Mouse (Mus musculus) heart, embryonic 10.5 days (tissue): Measurements from ENCODE around the gene Dppa1. TPM values are rescaled to one million over a fixed set of nuclear protein-coding genes. Genes with fewer than 3 reads are reported as not detected.

Experiments used
- DNase-seq: peaks from one replicate; pipeline ENCODE4 v3.0.0-alpha.2; 2017; ENCODE audit warnings: low spot score
- H3K27ac ChIP-seq: fragments of 300-500 bp; sonication (generic); 2 replicates; pipeline ENCODE4 v1.5.1; 2016; ENCODE audit warnings: mild to moderate bottlenecking
- H3K27me3 ChIP-seq: fragments of 300-500 bp; sonication (generic); 2 replicates; pipeline ENCODE4 v1.6.1; 2016; ENCODE audit warnings: mild to moderate bottlenecking; ENCODE audit not compliant: poor library complexity, insufficient read depth, severe bottlenecking
- H3K36me3 ChIP-seq: fragments of 300-500 bp; sonication (generic); 2 replicates; pipeline ENCODE4 v1.6.1; 2016; ENCODE audit warnings: mild to moderate bottlenecking, moderate library complexity
- H3K4me1 ChIP-seq: fragments of 300-500 bp; sonication (generic); 2 replicates; pipeline ENCODE4 v1.6.1; 2016; ENCODE audit warnings: mild to moderate bottlenecking
- H3K4me3 ChIP-seq: fragments of 300-500 bp; sonication (generic); 2 replicates; pipeline ENCODE4 v1.5.1; 2016; ENCODE audit warnings: mild to moderate bottlenecking, moderate library complexity
- H3K9me3 ChIP-seq: fragments of 300-500 bp; sonication (generic); 2 replicates; pipeline ENCODE4 v1.6.1; 2016; ENCODE audit warnings: mild to moderate bottlenecking, moderate library complexity
- WGBS: fragments of 180-500 bp; shearing (Covaris S2); methylation state at CpG from one replicate; pipeline ENCODE4 v1.1.7; 2016; 5-methylcytosine and 5-hydroxymethylcytosine counted together
- polyA plus RNA-seq: library from polyadenylated mRNA; unstranded; fragments of >200 nt; fragmentation: Nextera tagmentation; extraction: Ambion mirVana; gene quantifications from 2 replicates; pipeline ENCODE4 v1.2.1, GENCODE M21; 2016

The Dppa1 gene
- polyA plus RNA-seq, 1 experiment from 2014 or later = not detected

- H3K36me3 ChIP-seq = no peaks in the 10 kb centered on the region
- H3K4me1 ChIP-seq = no peaks in the 10 kb centered on the region
- H3K27ac ChIP-seq = no peak overlapping the region
- H3K9me3 ChIP-seq = no peaks in the 10 kb centered on the region
- no peak for DNase-seq
- no peaks in the 10 kb centered on the region for H3K27me3 ChIP-seq
- WGBS = 78% methylated on average over 2 of the region's 2 CpGs
- H3K4me3 ChIP-seq = no peak overlapping the region
These were observed 36.6 kb downstream of the Dppa1 start for GRCm38 (mm10) chr11:46592416-46592815.

- Histone ChIP-seq H3K27ac (no peak overlapping the region), H3K27me3 (no peaks in the 10 kb centered on the region), H3K9me3 (no peaks in the 10 kb centered on the region), H3K36me3 (no peaks in the 10 kb centered on the region), H3K4me3 (no peak overlapping the region), H3K4me1 (no peaks in the 10 kb centered on the region)
- 76% methylated on average over 5 of the region's 5 CpGs for WGBS
- DNase-seq = no peak
These were observed 46.3 kb downstream of the Dppa1 start for GRCm38 (mm10) chr11:46582741-46583140.

GRCm38 (mm10) chr11:46580428-46580827, 48.6 kb downstream of the Dppa1 start:
- 83% methylated on average over 3 of the region's 3 CpGs for WGBS
- Histone ChIP-seq H3K27me3 (no peaks in the 10 kb centered on the region), H3K36me3 (no peaks in the 10 kb centered on the region), H3K4me3 (no peak overlapping the region), H3K9me3 (no peaks in the 10 kb centered on the region), H3K27ac (no peak overlapping the region), H3K4me1 (no peaks in the 10 kb centered on the region)
- DNase-seq = no peak

- Histone ChIP-seq H3K27me3 (no peaks in the 10 kb centered on the region), H3K4me3 (no peak overlapping the region), H3K9me3 (no peaks in the 10 kb centered on the region), H3K36me3 (no peaks in the 10 kb centered on the region), H3K4me1 (no peaks in the 10 kb centered on the region), H3K27ac (no peak overlapping the region)
- no peak for DNase-seq
- WGBS = 64% methylated on average over 5 of the region's 5 CpGs
These were observed 50.2 kb downstream of the Dppa1 start for GRCm38 (mm10) chr11:46578771-46579281.

GRCm38 (mm10) chr11:46571327-46571726, 57.7 kb downstream of the Dppa1 start, which contains the start of gene BC053393:
Gene BC053393 (plus strand): TSS chr11:46571536.
- Histone ChIP-seq H3K4me3 (no peak within 1 kb of the TSS), H3K4me1 (no peaks in the 10 kb centered on the region), H3K9me3 (no peaks in the 10 kb centered on the region), H3K27me3 (no peaks in the 10 kb centered on the region), H3K27ac (no peak within 1 kb of the TSS), H3K36me3 (no peaks in the 10 kb centered on the region)
- no peak for DNase-seq
- 6% methylated on average over 1 of the region's 1 CpGs for WGBS

- Histone ChIP-seq H3K27ac (no peak overlapping the region), H3K4me3 (no peak overlapping the region), H3K4me1 (peaks cover 5% of the 10 kb centered on the region; the same call in 1 of the 2 replicates), H3K27me3 (no peaks in the 10 kb centered on the region), H3K9me3 (no peaks in the 10 kb centered on the region), H3K36me3 (no peaks in the 10 kb centered on the region)
- no peak for DNase-seq
- WGBS = 70% methylated on average over 1 of the region's 1 CpGs
These were observed 60.0 kb downstream of the Dppa1 start for GRCm38 (mm10) chr11:46569107-46569506.

- DNase-seq = no peak
- H3K27me3 ChIP-seq = no peaks in the 10 kb centered on the region
- WGBS = 85% methylated on average over 2 of the region's 2 CpGs
- H3K9me3 ChIP-seq = no peaks in the 10 kb centered on the region
- H3K4me3 ChIP-seq = no peak overlapping the region
- no peaks in the 10 kb centered on the region for H3K36me3 ChIP-seq
- no peak overlapping the region for H3K27ac ChIP-seq
- H3K4me1 ChIP-seq = peaks cover 5% of the 10 kb centered on the region; the same call in 1 of the 2 replicates
These were observed 63.1 kb downstream of the Dppa1 start for GRCm38 (mm10) chr11:46565967-46566366.

- WGBS = 56% methylated on average over 1 of the region's 1 CpGs
These were observed 64.4 kb downstream of the Dppa1 start for GRCm38 (mm10) chr11:46564671-46565070.

GRCm38 (mm10) chr11:46561096-46561495, 68.0 kb downstream of the Dppa1 start:
- WGBS = 82% methylated on average over 4 of the region's 4 CpGs

More at GRCm38 (mm10) chr11:46564671-46565070, 64.4 kb downstream of the Dppa1 start:
- no peak for DNase-seq
- Histone ChIP-seq H3K4me3 (no peak overlapping the region), H3K27me3 (no peaks in the 10 kb centered on the region), H3K36me3 (no peaks in the 10 kb centered on the region), H3K9me3 (no peaks in the 10 kb centered on the region), H3K4me1 (peaks cover 5% of the 10 kb centered on the region; the same call in 1 of the 2 replicates), H3K27ac (no peak overlapping the region)

More at GRCm38 (mm10) chr11:46561096-46561495, 68.0 kb downstream of the Dppa1 start:
- Histone ChIP-seq H3K4me3 (no peak overlapping the region), H3K9me3 (no peaks in the 10 kb centered on the region), H3K4me1 (peaks cover 5% of the 10 kb centered on the region; the same call in 1 of the 2 replicates), H3K36me3 (no peaks in the 10 kb centered on the region), H3K27ac (no peak overlapping the region), H3K27me3 (no peaks in the 10 kb centered on the region)
- DNase-seq = no peak

Other genes with a start within 250 kb of the Dppa1 start
- 0.09 TPM in 1 of 2 replicates, not detected in the other for gene Itk, start 239.7 kb downstream of the Dppa1 start, polyA plus RNA-seq
- gene Fam71b, start 232.7 kb downstream of the Dppa1 start, polyA plus RNA-seq = not detected in 2 replicates
- gene Med7, start 192.3 kb downstream of the Dppa1 start, polyA plus RNA-seq = 67.5 and 79.6 TPM in 2 replicates
- gene Havcr2, start 174.3 kb downstream of the Dppa1 start, polyA plus RNA-seq = 0.06 TPM in 1 of 2 replicates, not detected in the other
- gene Gm12169, start 105.0 kb downstream of the Dppa1 start, polyA plus RNA-seq = not detected in 2 replicates
- 0.11 and 0.87 TPM in 2 replicates for gene BC053393, start 57.7 kb downstream of the Dppa1 start, polyA plus RNA-seq
- gene Timd2, start 77.8 kb upstream of the Dppa1 start, polyA plus RNA-seq = 1.2 TPM in 1 of 2 replicates, not detected in the other
- not detected in 2 replicates for gene Havcr1, start 105.8 kb upstream of the Dppa1 start, polyA plus RNA-seq
- gene Timd4, start 181.5 kb upstream of the Dppa1 start, polyA plus RNA-seq = 0.08 TPM in 1 of 2 replicates, not detected in the other